8 mouse cellular contexts compared by ENCODE assay signal in genomic region chr9:57075681-57076381, GRCm38 (mm10). TPM values are rescaled to one million over a fixed set of nuclear protein-coding genes. Genes with fewer than 3 reads are reported as not detected.
DNase-seq lines count a peak whose midpoint lies in the region; ATAC-seq lines count a peak whose summit lies in the region.

No protein-coding gene starts in this region.

- peak; percentile 99 to 100 for DNase-seq in adrenal gland, adult (ENCODE audit: inconsistent age in 2 of 2, low spot score in 1 of 2)
- peak; percentile 100 for DNase-seq in embryo, embryonic 10.5 days (ENCODE audit: low spot score)
- peak; percentile 98 for DNase-seq in gastrocnemius, postnatal 14 days
- peak; percentile 99 for DNase-seq in left cerebral cortex, postnatal 10 days (ENCODE audit: extremely low spot score in 1 of 2, low spot score in 2 of 2)
- DNase-seq in right cerebral cortex, postnatal 25 days, result peak; percentile 99
- DNase-seq in urinary bladder, postnatal 4 days (ENCODE audit: low spot score in 2 of 2), result peak; percentile 98 to 99

- intact Hi-C loops in gastrocnemius, postnatal 14 days (cut with DNase I; ENCODE audit: low total_unique reads), result no loop called here
- intact Hi-C loops in left cerebral cortex, postnatal 10 days (cut with DNase I), result loop anchor here (5.0 kb wide), 1 partner anchor 56 kb away; the partner anchor contains the start of gene Man2c1

- ATAC-seq in inflammation-experienced regulatory T-cells, adult 6 months, result peak; percentile 68
- ATAC-seq in megakaryocyte-erythroid progenitor cell, adult 5-6 weeks (replicated peaks; ENCODE audit: low FRiP score, low TSS enrichment, poor library complexity, severe bottlenecking), result peak; percentile 66

RNA-seq across cellular contexts. Expression of gene Sin3a, which starts 4.0 kb away (rescaled TPM):
- 10 to 100 TPM; 20.3 to 22.7 TPM for total RNA-seq in gastrocnemius, postnatal 14 days (2021)
- 10 to 100 TPM; 28.8 to 50.7 (median 38.9) TPM for polyA plus RNA-seq in inflammation-experienced regulatory T-cells, adult 6 months (2017; shearing (Covaris generic))
- 10 to 100 TPM; 29.5 to 34.8 TPM for total RNA-seq in left cerebral cortex, postnatal 10 days (2021)
- 65.6 and 111 TPM in 2 replicates for total RNA-seq in megakaryocyte-erythroid progenitor cell, adult 5-6 weeks (2014; fragmentation: Nextera tagmentation)
- 108 and 111 TPM in 2 replicates for total RNA-seq in megakaryocyte-erythroid progenitor cell, adult 5-6 weeks (2017)

RNA-seq across cellular contexts. Expression of gene Man2c1, which starts 54.7 kb away (rescaled TPM):
- 10 to 100 TPM; 32.8 to 36.2 TPM for total RNA-seq in gastrocnemius, postnatal 14 days (2021)
- polyA plus RNA-seq in inflammation-experienced regulatory T-cells, adult 6 months (2017; shearing (Covaris generic)), result 10 to 100 TPM; 44.7 to 81.1 (median 56.4) TPM
- 100 to 1,000 TPM; 140 to 148 TPM for total RNA-seq in left cerebral cortex, postnatal 10 days (2021)
- total RNA-seq in megakaryocyte-erythroid progenitor cell, adult 5-6 weeks (2014; fragmentation: Nextera tagmentation), result 83.6 and 95.2 TPM in 2 replicates
- total RNA-seq in megakaryocyte-erythroid progenitor cell, adult 5-6 weeks (2017), result 38.8 and 64.8 TPM in 2 replicates

Comparison
In these comparisons a context has a peak if more than half of its experiments do, and no peak if none do; other contexts are left out.
1. Peak in every context shown above with its lines: DNase-seq and ATAC-seq.